Mouse (Mus musculus): ENCODE measurements around the gene Pfdn4. TPM values are rescaled to one million over a fixed set of nuclear protein-coding genes. Genes with fewer than 3 reads are reported as not detected.
A peak's percentile ranks its signal among the peaks of the same experiment; 100 is the strongest.

The Pfdn4 gene
- total and polyA plus RNA-seq, 2 experiments from 2014 or later: 94.1 to 157 TPM

- H3K36me3 ChIP-seq (ENCODE audit: insufficient read depth, low read length): no peaks in the 10 kb centered on the region
- no peak overlapping the region for H3K4me2 ChIP-seq (ENCODE audit: low read depth, low read length, poor library complexity, severe bottlenecking)
- H3K4me3 ChIP-seq (ENCODE audit: low read depth, low read length): no peak overlapping the region
- no peak for TF ChIP-seq CTCF (IDR thresholded peaks at IDR 0.05)
- DNase-seq (ENCODE audit: low spot score) (no peak), ATAC-seq (ENCODE audit: low FRiP score) (no peak)
- no peaks in the 10 kb centered on the region for H3K27me3 ChIP-seq (ENCODE audit: insufficient read depth, low read length)
- H3K27ac ChIP-seq (ENCODE audit: low read depth, low read length): no peak overlapping the region
- H3K9me3 ChIP-seq (ENCODE audit: low read length): no peaks in the 10 kb centered on the region
- WGBS: 91% methylated on average over 11 of the region's 11 CpGs
- no peak overlapping the region for H3K9ac ChIP-seq (replicated peaks; ENCODE audit: low read length, poor library complexity, severe bottlenecking)
- no peaks in the 10 kb centered on the region for H3K4me1 ChIP-seq (ENCODE audit: insufficient read depth, low read length)
Measured at GRCm38 (mm10) chr2:170534803-170535174, 38.6 kb downstream of the Pfdn4 start.

DNA sequence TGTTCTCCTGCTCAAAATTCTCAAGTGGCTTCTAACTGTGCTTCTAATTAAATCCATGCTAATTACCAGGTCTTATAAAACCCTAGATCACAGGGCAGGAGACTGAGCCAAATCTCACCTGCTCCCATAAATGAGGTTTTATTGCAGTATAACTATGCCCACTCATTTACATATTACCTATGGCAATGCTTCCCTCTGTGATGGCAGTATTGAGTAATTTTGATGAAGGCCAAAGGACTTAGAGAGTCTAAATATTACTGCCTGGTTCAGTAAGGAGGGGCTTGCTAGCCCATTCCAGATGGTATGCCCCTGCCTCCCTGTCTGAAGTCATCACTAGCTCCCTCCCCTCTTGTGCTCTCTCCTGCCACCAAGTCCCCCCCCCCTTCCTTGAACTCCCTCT, 39.6 kb downstream of the Pfdn4 start:
- Histone ChIP-seq H3K4me1 (ENCODE audit: insufficient read depth, low read length) (no peaks in the 10 kb centered on the region), H3K27me3 (ENCODE audit: insufficient read depth, low read length) (no peaks in the 10 kb centered on the region), H3K36me3 (ENCODE audit: insufficient read depth, low read length) (no peaks in the 10 kb centered on the region), H3K9me3 (ENCODE audit: low read length) (no peaks in the 10 kb centered on the region), H3K4me3 (ENCODE audit: low read depth, low read length) (no peak overlapping the region), H3K9ac (replicated peaks; ENCODE audit: low read length, poor library complexity, severe bottlenecking) (no peak overlapping the region), H3K27ac (ENCODE audit: low read depth, low read length) (no peak overlapping the region), H3K4me2 (ENCODE audit: low read depth, low read length, poor library complexity, severe bottlenecking) (no peak overlapping the region)
- DNase-seq (ENCODE audit: low spot score) (peak; percentile 51), ATAC-seq (ENCODE audit: low FRiP score) (no peak)
- no peak for TF ChIP-seq CTCF (IDR thresholded peaks at IDR 0.05)

- no peak overlapping the region for H3K4me3 ChIP-seq (ENCODE audit: low read depth, low read length)
- no peak for DNase-seq (ENCODE audit: low spot score)
- no peak for ATAC-seq (ENCODE audit: low FRiP score)
- no peaks in the 10 kb centered on the region for H3K9me3 ChIP-seq (ENCODE audit: low read length)
- H3K9ac ChIP-seq (replicated peaks; ENCODE audit: low read length, poor library complexity, severe bottlenecking): no peak overlapping the region
- H3K27ac ChIP-seq (ENCODE audit: low read depth, low read length): no peak overlapping the region
- no peaks in the 10 kb centered on the region for H3K4me1 ChIP-seq (ENCODE audit: insufficient read depth, low read length)
- H3K4me2 ChIP-seq (ENCODE audit: low read depth, low read length, poor library complexity, severe bottlenecking): no peak overlapping the region
- no peak for TF ChIP-seq CTCF (IDR thresholded peaks at IDR 0.05)
- H3K27me3 ChIP-seq (ENCODE audit: insufficient read depth, low read length): no peaks in the 10 kb centered on the region
- H3K36me3 ChIP-seq (ENCODE audit: insufficient read depth, low read length): no peaks in the 10 kb centered on the region
- WGBS: 85% methylated on average over 9 of the region's 9 CpGs
Measured at GRCm38 (mm10) chr2:170539211-170539610, 43.0 kb downstream of the Pfdn4 start.

DNA sequence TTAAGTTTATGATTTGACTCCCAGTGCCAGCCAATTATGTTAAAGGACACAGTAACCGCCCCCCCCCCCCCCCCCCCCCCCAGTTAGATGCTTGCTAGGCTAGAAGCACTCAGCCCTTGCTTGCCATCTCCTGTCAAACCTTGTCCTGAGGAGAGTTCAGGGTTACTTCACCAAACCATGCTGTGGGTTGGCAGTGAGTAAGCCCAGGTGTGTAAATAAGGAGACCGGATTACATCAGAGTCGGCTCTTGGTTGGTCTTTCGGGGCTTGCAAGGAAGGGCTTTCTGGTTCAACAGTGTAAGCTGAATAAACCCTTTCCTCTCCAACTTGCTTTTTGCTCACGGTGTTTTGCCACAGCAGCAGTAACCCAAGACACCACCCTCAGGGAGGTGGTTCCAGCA, 47.4 kb downstream of the Pfdn4 start:
- 75% methylated on average over 5 of the region's 5 CpGs for WGBS
- ATAC-seq (ENCODE audit: low FRiP score) (no peak), DNase-seq (ENCODE audit: low spot score) (no peak)
- H3K4me1 ChIP-seq (ENCODE audit: insufficient read depth, low read length): no peaks in the 10 kb centered on the region
- no peak for TF ChIP-seq CTCF (IDR thresholded peaks at IDR 0.05)
- H3K9me3 ChIP-seq (ENCODE audit: low read length): no peaks in the 10 kb centered on the region
- no peak overlapping the region for H3K4me2 ChIP-seq (ENCODE audit: low read depth, low read length, poor library complexity, severe bottlenecking)
- no peaks in the 10 kb centered on the region for H3K36me3 ChIP-seq (ENCODE audit: insufficient read depth, low read length)
- no peak overlapping the region for H3K27ac ChIP-seq (ENCODE audit: low read depth, low read length)
- H3K27me3 ChIP-seq (ENCODE audit: insufficient read depth, low read length): no peaks in the 10 kb centered on the region
- H3K9ac ChIP-seq (replicated peaks; ENCODE audit: low read length, poor library complexity, severe bottlenecking): no peak overlapping the region
- H3K4me3 ChIP-seq (ENCODE audit: low read depth, low read length): no peak overlapping the region

DNA sequence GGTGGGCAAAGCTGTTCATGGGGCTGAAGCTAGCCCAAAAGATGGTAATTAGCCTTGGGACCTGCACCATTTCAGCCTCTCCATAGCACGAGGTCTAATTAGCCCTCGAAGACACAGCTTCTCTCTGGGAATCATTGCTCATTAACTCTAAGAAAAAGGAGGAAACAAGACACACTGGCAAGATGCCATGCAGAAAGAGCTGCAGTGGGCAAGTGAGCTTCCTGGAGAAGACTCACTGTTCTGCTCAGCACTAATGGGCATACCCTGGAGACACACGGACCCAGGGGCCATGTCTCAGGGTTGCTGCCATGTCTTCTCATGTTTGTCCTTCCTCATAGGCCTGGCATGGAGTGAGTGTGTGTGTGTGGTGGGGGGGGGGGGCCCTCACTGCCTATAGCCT, 47.9 kb downstream of the Pfdn4 start:
- TF ChIP-seq CTCF (IDR thresholded peaks at IDR 0.05): no peak
- Histone ChIP-seq H3K36me3 (ENCODE audit: insufficient read depth, low read length) (no peaks in the 10 kb centered on the region), H3K27ac (ENCODE audit: low read depth, low read length) (no peak overlapping the region), H3K9me3 (ENCODE audit: low read length) (no peaks in the 10 kb centered on the region), H3K27me3 (ENCODE audit: insufficient read depth, low read length) (no peaks in the 10 kb centered on the region), H3K4me1 (ENCODE audit: insufficient read depth, low read length) (no peaks in the 10 kb centered on the region), H3K4me3 (ENCODE audit: low read depth, low read length) (no peak overlapping the region), H3K9ac (replicated peaks; ENCODE audit: low read length, poor library complexity, severe bottlenecking) (no peak overlapping the region), H3K4me2 (ENCODE audit: low read depth, low read length, poor library complexity, severe bottlenecking) (no peak overlapping the region)
- ATAC-seq (ENCODE audit: low FRiP score): no peak
- DNase-seq (ENCODE audit: low spot score): no peak
- 69% methylated on average over 3 of the region's 3 CpGs for WGBS

- Histone ChIP-seq H3K27me3 (ENCODE audit: insufficient read depth, low read length) (no peaks in the 10 kb centered on the region), H3K36me3 (ENCODE audit: insufficient read depth, low read length) (no peaks in the 10 kb centered on the region), H3K9me3 (ENCODE audit: low read length) (no peaks in the 10 kb centered on the region), H3K4me2 (ENCODE audit: low read depth, low read length, poor library complexity, severe bottlenecking) (no peak overlapping the region), H3K9ac (replicated peaks; ENCODE audit: low read length, poor library complexity, severe bottlenecking) (no peak overlapping the region), H3K4me1 (ENCODE audit: insufficient read depth, low read length) (no peaks in the 10 kb centered on the region), H3K27ac (ENCODE audit: low read depth, low read length) (no peak overlapping the region), H3K4me3 (ENCODE audit: low read depth, low read length) (no peak overlapping the region)
- TF ChIP-seq CTCF (IDR thresholded peaks at IDR 0.05): no peak
- ATAC-seq (ENCODE audit: low FRiP score) (no peak), DNase-seq (ENCODE audit: low spot score) (no peak)
- WGBS: 88% methylated on average over 7 of the region's 7 CpGs
Measured at GRCm38 (mm10) chr2:170544950-170545349, 48.7 kb downstream of the Pfdn4 start.

GRCm38 (mm10) chr2:170545745-170546144, 49.5 kb downstream of the Pfdn4 start:
- no peaks in the 10 kb centered on the region for H3K9me3 ChIP-seq (ENCODE audit: low read length)
- DNase-seq (ENCODE audit: low spot score) (no peak), ATAC-seq (ENCODE audit: low FRiP score) (no peak)
- H3K4me3 ChIP-seq (ENCODE audit: low read depth, low read length): no peak overlapping the region
- no peaks in the 10 kb centered on the region for H3K27me3 ChIP-seq (ENCODE audit: insufficient read depth, low read length)
- no peak overlapping the region for H3K27ac ChIP-seq (ENCODE audit: low read depth, low read length)
- WGBS: 73% methylated on average over 4 of the region's 4 CpGs
- no peak overlapping the region for H3K9ac ChIP-seq (replicated peaks; ENCODE audit: low read length, poor library complexity, severe bottlenecking)
- no peak overlapping the region for H3K4me2 ChIP-seq (ENCODE audit: low read depth, low read length, poor library complexity, severe bottlenecking)
- no peaks in the 10 kb centered on the region for H3K4me1 ChIP-seq (ENCODE audit: insufficient read depth, low read length)
- H3K36me3 ChIP-seq (ENCODE audit: insufficient read depth, low read length): no peaks in the 10 kb centered on the region
- no peak for TF ChIP-seq CTCF (IDR thresholded peaks at IDR 0.05)
